Mouse (Mus musculus) cerebellum, adult 2 months (tissue): ENCODE measurements around the gene 1700029F12Rik.

Experiments
- CTCF ChIP-seq: fragments of 200-500 bp; IDR thresholded peaks from 2 replicates; pipeline ENCODE4 v1.5.1; 2011; ENCODE audit warnings: low read depth, mild to moderate bottlenecking, control low read depth, low read length, moderate library complexity, borderline replicate concordance; ENCODE audit not compliant: insufficient read depth
- POLR2A ChIP-seq: fragments of 200-500 bp; IDR thresholded peaks from 2 replicates; pipeline ENCODE4 v1.6.1; 2011; ENCODE audit warnings: low read length, control low read depth, borderline replicate concordance; ENCODE audit not compliant: insufficient read depth

DNA sequence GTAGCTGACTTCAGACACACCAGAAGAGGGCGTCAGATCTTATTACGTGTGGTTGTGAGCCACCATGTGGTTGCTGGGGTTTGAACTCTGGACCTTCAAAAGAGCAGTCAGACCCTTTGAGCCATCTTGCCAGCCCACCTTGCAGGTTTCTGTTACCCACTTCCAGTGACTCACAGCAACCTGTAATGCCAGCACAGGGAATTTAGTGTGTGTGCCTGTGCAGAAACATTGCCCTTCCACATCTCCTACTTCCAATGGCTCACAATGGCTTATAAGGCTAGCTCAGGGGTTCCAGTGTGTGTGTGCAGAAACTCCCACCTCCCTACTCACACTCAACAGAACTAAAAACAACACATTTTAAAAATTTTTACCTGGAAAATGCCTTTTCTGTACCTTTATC lies 43.4 kb upstream of the 1700029F12Rik start:
- TF ChIP-seq POLR2A: no peak
- no peak for TF ChIP-seq CTCF
